Mouse (Mus musculus) thymus, adult 2 months (tissue): ENCODE data around the gene Dnah5. TPM values are rescaled to one million over a fixed set of nuclear protein-coding genes. Genes with fewer than 3 reads are reported as not detected.

Source experiments
- DNase-seq: peaks from one replicate; pipeline ENCODE4 v3.0.0; 2021
- H3K27ac ChIP-seq: fragments of 200-500 bp; 2 replicates; pipeline ENCODE4 v1.5.1; 2012; ENCODE audit warnings: low read length, control low read depth; ENCODE audit not compliant: control insufficient read depth, insufficient read depth
- H3K27me3 ChIP-seq: fragments of 200-500 bp; 2 replicates; pipeline ENCODE4 v1.6.1; 2012; ENCODE audit warnings: mild to moderate bottlenecking, low read length, moderate library complexity, mixed read lengths; ENCODE audit not compliant: control insufficient read depth, insufficient read depth
- H3K36me3 ChIP-seq: fragments of 200-500 bp; 2 replicates; pipeline ENCODE4 v1.6.1; 2012; ENCODE audit warnings: mild to moderate bottlenecking, low read length, moderate library complexity; ENCODE audit not compliant: control insufficient read depth, insufficient read depth
- H3K4me1 ChIP-seq: fragments of 200-500 bp; replicated peaks from 2 replicates; pipeline ENCODE4 v1.6.1; 2012; ENCODE audit warnings: low read length; ENCODE audit not compliant: control insufficient read depth, insufficient read depth
- H3K4me3 ChIP-seq: fragments of 200-500 bp; 2 replicates; pipeline ENCODE4 v1.5.1; 2012; ENCODE audit warnings: mild to moderate bottlenecking, low read length, control low read depth, moderate library complexity; ENCODE audit not compliant: control insufficient read depth, insufficient read depth
- CTCF ChIP-seq: fragments of 200-500 bp; IDR thresholded peaks from 2 replicates; pipeline ENCODE4 v1.5.1; 2012; ENCODE audit warnings: mild to moderate bottlenecking, control low read depth, low read length, moderate library complexity, borderline replicate concordance; ENCODE audit not compliant: control insufficient read depth, poor library complexity, insufficient read depth; ENCODE audit errors: extremely low read depth
- POLR2A ChIP-seq: fragments of 200-500 bp; IDR thresholded peaks from 2 replicates; pipeline ENCODE4 v1.6.1; 2012; ENCODE audit warnings: mild to moderate bottlenecking, low read length, control low read depth, moderate library complexity; ENCODE audit not compliant: control insufficient read depth, poor library complexity, insufficient read depth; ENCODE audit errors: extremely low read depth
- WGBS: fragments of 180-500 bp; shearing (Covaris S2); methylation state at CpG from one replicate; pipeline ENCODE4 v1.1.7; 2018; 5-methylcytosine and 5-hydroxymethylcytosine counted together
- polyA plus RNA-seq: library from polyadenylated mRNA; depleted of rRNA; stranded (reverse); fragments of >200 nt; gene quantifications from 2 replicates; pipeline ENCODE4 v1.2.3, GENCODE M21; 2012

The Dnah5 gene
- polyA plus RNA-seq, 1 experiment, result 0.07 TPM

GRCm38 (mm10) chr15:28178951-28179350 lies 24.6 kb upstream of the Dnah5 start:
- Histone ChIP-seq H3K36me3 (no peaks in the 10 kb centered on the region), H3K27me3 (no peaks in the 10 kb centered on the region), H3K27ac (no peak overlapping the region), H3K4me1 (no peaks in the 10 kb centered on the region), H3K4me3 (no peak overlapping the region)
- 85% methylated on average over 11 of the region's 11 CpGs for WGBS
- TF ChIP-seq POLR2A (no peak), CTCF (no peak)
- no peak for DNase-seq

DNA sequence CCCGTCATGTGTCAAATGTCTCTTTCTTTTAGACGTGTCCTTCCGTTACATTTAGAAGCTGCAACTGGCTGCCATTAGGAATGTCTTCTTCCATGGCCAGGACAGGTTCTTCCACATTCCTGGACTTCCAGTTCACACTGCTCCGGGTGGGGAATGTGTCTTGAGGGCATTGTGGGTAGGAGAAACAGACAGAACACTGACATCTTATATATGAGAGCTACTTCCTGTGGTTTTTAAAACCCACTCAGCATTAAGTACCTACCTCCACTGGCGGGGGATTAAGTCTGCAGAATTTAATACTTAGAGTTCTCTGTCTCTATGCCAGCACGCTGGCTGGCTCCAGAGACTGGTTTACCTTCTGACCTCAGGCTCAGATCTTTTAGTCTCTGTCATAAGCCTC lies 24.0 kb upstream of the Dnah5 start:
- WGBS, result 49% methylated on average over 6 of the region's 6 CpGs
- no peak for TF ChIP-seq CTCF
- no peak for TF ChIP-seq POLR2A
- Histone ChIP-seq H3K4me3 (no peak overlapping the region), H3K27me3 (no peaks in the 10 kb centered on the region), H3K4me1 (no peaks in the 10 kb centered on the region), H3K36me3 (no peaks in the 10 kb centered on the region), H3K27ac (no peak overlapping the region)
- no peak for DNase-seq

- H3K27me3 ChIP-seq, result no peaks in the 10 kb centered on the region
- no peak overlapping the region for H3K4me3 ChIP-seq
- 18% methylated on average over 10 of the region's 10 CpGs for WGBS
- peak; percentile 72 for DNase-seq
- no peaks in the 10 kb centered on the region for H3K36me3 ChIP-seq
- TF ChIP-seq POLR2A (no peak), CTCF (no peak)
- no peak overlapping the region for H3K27ac ChIP-seq
- H3K4me1 ChIP-seq, result no peaks in the 10 kb centered on the region
Observed at GRCm38 (mm10) chr15:28181862-28182261, 21.7 kb upstream of the Dnah5 start.

- DNase-seq, result no peak
- no peaks in the 10 kb centered on the region for H3K4me1 ChIP-seq
- no peak overlapping the region for H3K27ac ChIP-seq
- H3K36me3 ChIP-seq, result no peaks in the 10 kb centered on the region
- 64% methylated on average over 3 of the region's 3 CpGs for WGBS
- H3K4me3 ChIP-seq, result no peak overlapping the region
- TF ChIP-seq CTCF (no peak), POLR2A (no peak)
- H3K27me3 ChIP-seq, result no peaks in the 10 kb centered on the region
Observed at GRCm38 (mm10) chr15:28182567-28182966, 21.0 kb upstream of the Dnah5 start.

DNA sequence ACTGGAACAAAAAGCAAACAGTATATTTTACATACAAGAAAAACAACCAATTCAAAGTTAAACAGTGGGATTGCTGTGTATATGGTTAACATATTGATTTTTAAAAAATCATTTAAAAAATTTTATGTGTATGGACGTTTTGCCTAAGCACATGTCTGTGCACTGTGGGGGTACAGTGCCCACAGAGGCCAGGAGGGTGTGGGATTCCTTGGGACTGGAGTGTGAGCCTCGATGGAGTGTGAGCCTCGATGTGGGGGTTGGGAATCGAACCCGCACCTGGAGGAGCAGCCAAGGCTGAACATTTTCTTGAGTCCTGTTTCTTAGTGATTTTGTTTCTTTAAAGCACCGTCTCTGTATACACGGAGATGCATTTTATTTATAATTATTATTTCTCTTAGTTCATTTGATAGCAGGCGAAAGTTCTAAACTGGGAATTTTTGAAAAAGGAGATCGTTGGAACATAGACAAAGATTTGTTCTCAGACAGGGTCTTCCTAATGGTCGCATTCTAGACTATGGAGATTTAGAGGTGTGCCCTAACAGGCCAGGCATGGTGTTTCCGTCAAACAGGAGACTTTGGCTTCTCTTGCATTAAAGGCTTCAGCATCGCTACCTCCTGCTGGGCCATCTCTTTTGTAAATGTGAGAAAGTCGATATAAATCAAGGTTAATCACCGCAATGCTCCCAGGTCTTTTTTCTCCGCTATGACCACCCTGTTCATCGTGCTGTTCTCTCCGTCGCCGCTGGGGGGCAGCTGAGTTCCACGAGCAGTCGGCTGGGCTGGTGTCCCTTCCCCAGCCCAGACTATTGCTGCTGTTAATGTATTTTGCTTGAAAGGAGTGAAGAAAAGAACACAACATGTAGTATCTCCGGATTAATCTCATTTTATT lies 15.8 kb upstream of the Dnah5 start:
- TF ChIP-seq POLR2A (no peak), CTCF (peak; percentile 96)
- DNase-seq, result peak; percentile 79
- Histone ChIP-seq H3K27ac (no peak overlapping the region), H3K36me3 (no peaks in the 10 kb centered on the region), H3K4me1 (peaks cover 4% of the 10 kb centered on the region), H3K27me3 (no peaks in the 10 kb centered on the region), H3K4me3 (no peak overlapping the region)
- 33% methylated on average over 22 of the region's 22 CpGs for WGBS

- 70% methylated on average over 11 of the region's 11 CpGs for WGBS
- DNase-seq, result no peak
- Histone ChIP-seq H3K4me3 (no peak overlapping the region), H3K4me1 (peaks cover 4% of the 10 kb centered on the region), H3K27ac (no peak overlapping the region), H3K36me3 (no peaks in the 10 kb centered on the region), H3K27me3 (no peaks in the 10 kb centered on the region)
- TF ChIP-seq CTCF (no peak), POLR2A (no peak)
Observed at GRCm38 (mm10) chr15:28188361-28189011, 15.1 kb upstream of the Dnah5 start.

DNA sequence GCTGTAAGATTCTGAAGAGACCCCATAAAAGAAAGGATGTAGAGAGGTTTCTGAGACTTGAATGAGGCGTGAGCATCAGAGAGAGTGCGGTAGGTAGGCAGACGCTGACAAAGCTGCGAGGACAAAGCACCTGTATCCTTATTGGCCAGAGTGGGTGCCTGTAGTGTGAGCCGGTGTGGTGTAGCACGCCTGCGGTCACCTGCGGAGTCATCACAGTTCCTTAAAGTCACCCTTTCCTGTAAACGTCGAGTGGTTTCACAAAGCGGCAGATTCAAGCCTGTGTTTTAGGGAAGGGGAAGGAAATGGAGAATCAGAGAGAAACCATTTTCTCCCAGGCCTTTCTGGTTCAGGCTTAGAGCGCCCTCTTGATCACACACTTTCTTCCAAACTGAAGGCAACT lies 13.9 kb upstream of the Dnah5 start:
- no peak overlapping the region for H3K27ac ChIP-seq
- WGBS, result 2% methylated on average over 12 of the region's 12 CpGs
- DNase-seq, result peak; percentile 25
- peaks cover 4% of the 10 kb centered on the region for H3K4me1 ChIP-seq
- peak overlapping the region; percentile 25 for H3K4me3 ChIP-seq
- TF ChIP-seq POLR2A, result no peak
- no peak for TF ChIP-seq CTCF
- no peaks in the 10 kb centered on the region for H3K27me3 ChIP-seq
- H3K36me3 ChIP-seq, result no peaks in the 10 kb centered on the region
